Mouse (Mus musculus): ENCODE measurements around the gene Gfpt1. TPM values are rescaled to one million over a fixed set of nuclear protein-coding genes. Genes with fewer than 3 reads are reported as not detected.
A peak's percentile ranks its signal among the peaks of the same experiment; 100 is the strongest.

Gfpt1 gene
- polyA plus RNA-seq, 1 experiment: 10.5 TPM

DNA sequence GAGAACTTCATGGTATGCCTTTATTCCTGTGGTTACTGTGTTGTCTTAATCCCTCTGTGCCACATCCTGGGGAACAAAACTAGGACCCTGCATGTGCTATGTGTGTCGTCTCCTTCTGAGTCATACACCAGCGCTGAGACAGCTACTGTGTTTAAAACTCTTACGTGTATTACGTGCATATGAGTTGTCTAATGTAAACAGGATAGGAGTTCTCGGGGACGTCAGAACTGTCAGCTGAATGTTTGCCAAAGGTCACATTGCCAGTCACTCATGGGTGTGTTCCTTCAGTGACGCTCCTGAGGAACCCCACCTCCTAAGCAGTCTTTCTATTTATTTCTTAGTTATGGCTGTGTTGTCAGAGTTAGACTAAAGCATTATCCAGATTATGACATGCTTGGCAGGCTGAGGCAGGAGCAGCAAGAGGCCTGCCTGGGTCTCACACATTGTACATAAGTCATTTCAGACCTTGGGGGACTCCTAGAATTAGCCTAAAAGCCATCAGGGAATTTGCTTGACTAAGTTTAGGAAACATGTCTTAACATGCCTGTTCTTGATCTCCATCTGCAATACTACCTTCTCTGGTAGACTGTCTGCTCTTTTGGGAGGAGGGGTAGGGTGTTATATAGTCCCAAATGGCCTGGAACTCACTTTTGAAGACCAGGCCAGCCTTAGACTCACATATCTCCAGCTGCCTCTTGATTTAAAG lies 26.7 kb downstream of the Gfpt1 start:
- no peaks in the 10 kb centered on the region for H3K27me3 ChIP-seq (ENCODE audit: control insufficient read depth, insufficient read depth, insufficient read length)
- H3ac ChIP-seq (ENCODE audit: control insufficient read depth, insufficient read length, low read depth): no peak overlapping the region
- H3K79me3 ChIP-seq (ENCODE audit: low read depth): no peaks in the 10 kb centered on the region
- no peak overlapping the region for H3K4me3 ChIP-seq (ENCODE audit: insufficient read depth, poor library complexity, severe bottlenecking)
- H3K36me3 ChIP-seq (ENCODE audit: control insufficient read depth, insufficient read depth): peaks cover 85% of the 10 kb centered on the region
- TF ChIP-seq FOSL1 (IDR thresholded peaks at IDR 0.05; ENCODE audit: insufficient read depth, low read length, poor library complexity, severe bottlenecking): no peak
- TF ChIP-seq MYOD1 (IDR thresholded peaks at IDR 0.05; ENCODE audit: control insufficient read depth, insufficient read length, low read depth): no peak
- TF ChIP-seq MAX (IDR thresholded peaks at IDR 0.05): no peak
- TF ChIP-seq CEBPB (IDR thresholded peaks at IDR 0.05; ENCODE audit: low read depth): no peak
- TF ChIP-seq MYOG (IDR thresholded peaks at IDR 0.05; ENCODE audit: control insufficient read depth, extremely low read depth, insufficient read length): no peak
- TF ChIP-seq CTCF (IDR thresholded peaks at IDR 0.05; ENCODE audit: control insufficient read depth, insufficient read depth, insufficient read length): no peak
- TF ChIP-seq USF1 (IDR thresholded peaks at IDR 0.05; ENCODE audit: low read depth): no peak
- H3K79me2 ChIP-seq (ENCODE audit: control insufficient read depth, insufficient read depth): no peaks in the 10 kb centered on the region

DNA sequence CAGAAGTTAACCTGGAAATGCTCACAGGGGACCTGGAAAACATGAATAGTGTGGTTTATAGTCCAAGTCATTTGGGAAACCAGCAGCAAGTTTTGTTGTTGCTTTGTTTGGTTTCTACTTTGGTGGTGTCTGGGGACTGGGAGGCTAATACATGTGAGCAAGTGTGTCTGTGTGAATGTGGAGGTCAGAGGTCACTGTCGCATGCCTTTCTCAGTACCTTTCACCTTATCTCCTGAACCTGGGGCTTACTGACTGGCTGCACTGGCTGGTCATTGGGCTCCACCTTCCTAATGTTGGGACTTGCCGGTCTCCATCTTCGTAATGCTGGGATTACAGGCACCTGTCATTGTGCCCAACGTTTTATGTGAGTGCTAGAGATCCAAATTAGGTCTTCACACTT lies 28.0 kb downstream of the Gfpt1 start:
- no peaks in the 10 kb centered on the region for H3K79me2 ChIP-seq (ENCODE audit: control insufficient read depth, insufficient read depth)
- peaks cover 77% of the 10 kb centered on the region for H3K36me3 ChIP-seq (ENCODE audit: control insufficient read depth, insufficient read depth)
- no peak overlapping the region for H3K4me3 ChIP-seq (ENCODE audit: insufficient read depth, poor library complexity, severe bottlenecking)
- TF ChIP-seq MAX (IDR thresholded peaks at IDR 0.05) (no peak), USF1 (IDR thresholded peaks at IDR 0.05; ENCODE audit: low read depth) (no peak), MYOG (IDR thresholded peaks at IDR 0.05; ENCODE audit: control insufficient read depth, extremely low read depth, insufficient read length) (no peak), MYOD1 (IDR thresholded peaks at IDR 0.05; ENCODE audit: control insufficient read depth, insufficient read length, low read depth) (no peak), CTCF (IDR thresholded peaks at IDR 0.05; ENCODE audit: control insufficient read depth, insufficient read depth, insufficient read length) (no peak), FOSL1 (IDR thresholded peaks at IDR 0.05; ENCODE audit: insufficient read depth, low read length, poor library complexity, severe bottlenecking) (no peak), CEBPB (IDR thresholded peaks at IDR 0.05; ENCODE audit: low read depth) (no peak)
- H3ac ChIP-seq (ENCODE audit: control insufficient read depth, insufficient read length, low read depth): no peak overlapping the region
- H3K27me3 ChIP-seq (ENCODE audit: control insufficient read depth, insufficient read depth, insufficient read length): no peaks in the 10 kb centered on the region
- H3K79me3 ChIP-seq (ENCODE audit: low read depth): no peaks in the 10 kb centered on the region

- Histone ChIP-seq H3K79me3 (ENCODE audit: low read depth) (no peaks in the 10 kb centered on the region), H3K36me3 (ENCODE audit: control insufficient read depth, insufficient read depth) (peaks cover 77% of the 10 kb centered on the region), H3K79me2 (ENCODE audit: control insufficient read depth, insufficient read depth) (no peaks in the 10 kb centered on the region), H3ac (ENCODE audit: control insufficient read depth, insufficient read length, low read depth) (no peak overlapping the region), H3K4me3 (ENCODE audit: insufficient read depth, poor library complexity, severe bottlenecking) (no peak overlapping the region), H3K27me3 (ENCODE audit: control insufficient read depth, insufficient read depth, insufficient read length) (no peaks in the 10 kb centered on the region)
- TF ChIP-seq CTCF (IDR thresholded peaks at IDR 0.05; ENCODE audit: control insufficient read depth, insufficient read depth, insufficient read length): no peak
- TF ChIP-seq FOSL1 (IDR thresholded peaks at IDR 0.05; ENCODE audit: insufficient read depth, low read length, poor library complexity, severe bottlenecking): no peak
Measured at GRCm38 (mm10) chr6:87072759-87073158, 30.1 kb downstream of the Gfpt1 start.

GRCm38 (mm10) chr6:87075092-87075685 lies 32.5 kb downstream of the Gfpt1 start:
- Histone ChIP-seq H3ac (ENCODE audit: control insufficient read depth, insufficient read length, low read depth) (no peak overlapping the region), H3K36me3 (ENCODE audit: control insufficient read depth, insufficient read depth) (peaks cover 65% of the 10 kb centered on the region), H3K4me3 (ENCODE audit: insufficient read depth, poor library complexity, severe bottlenecking) (no peak overlapping the region), H3K27me3 (ENCODE audit: control insufficient read depth, insufficient read depth, insufficient read length) (no peaks in the 10 kb centered on the region), H3K79me2 (ENCODE audit: control insufficient read depth, insufficient read depth) (no peaks in the 10 kb centered on the region), H3K79me3 (ENCODE audit: low read depth) (no peaks in the 10 kb centered on the region)
- peak; percentile 71 for TF ChIP-seq MYOD1 (IDR thresholded peaks at IDR 0.05; ENCODE audit: control insufficient read depth, insufficient read length, low read depth)
- no peak for TF ChIP-seq MYOG (IDR thresholded peaks at IDR 0.05; ENCODE audit: control insufficient read depth, extremely low read depth, insufficient read length)
- TF ChIP-seq CTCF (IDR thresholded peaks at IDR 0.05; ENCODE audit: control insufficient read depth, insufficient read depth, insufficient read length): no peak

DNA sequence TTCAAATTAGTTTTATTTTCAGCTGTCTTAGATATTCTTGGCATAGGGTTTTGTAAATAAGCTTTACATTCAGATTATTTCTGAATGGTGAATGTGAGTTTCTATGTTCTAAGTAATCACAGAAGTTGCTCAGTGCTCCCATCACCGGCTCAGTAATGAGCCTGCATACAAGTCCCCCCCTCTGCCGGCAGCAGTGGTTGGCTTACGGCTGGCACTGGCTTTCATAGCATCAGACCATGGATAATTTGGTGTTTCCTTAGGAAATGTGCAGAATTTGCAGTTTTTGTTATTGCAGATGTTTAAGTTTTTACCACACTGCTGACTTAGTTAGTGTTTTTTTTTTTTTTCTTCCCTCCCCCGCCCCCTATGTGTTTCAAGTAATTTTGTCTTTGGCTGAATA lies 36.8 kb downstream of the Gfpt1 start:
- H3K79me2 ChIP-seq (ENCODE audit: control insufficient read depth, insufficient read depth): no peaks in the 10 kb centered on the region
- H3ac ChIP-seq (ENCODE audit: control insufficient read depth, insufficient read length, low read depth): no peak overlapping the region
- no peaks in the 10 kb centered on the region for H3K79me3 ChIP-seq (ENCODE audit: low read depth)
- H3K4me3 ChIP-seq (ENCODE audit: insufficient read depth, poor library complexity, severe bottlenecking): no peak overlapping the region
- TF ChIP-seq MYOG (IDR thresholded peaks at IDR 0.05; ENCODE audit: control insufficient read depth, extremely low read depth, insufficient read length) (no peak), MYOD1 (IDR thresholded peaks at IDR 0.05; ENCODE audit: control insufficient read depth, insufficient read length, low read depth) (no peak), CTCF (IDR thresholded peaks at IDR 0.05; ENCODE audit: control insufficient read depth, insufficient read depth, insufficient read length) (no peak), CEBPB (IDR thresholded peaks at IDR 0.05; ENCODE audit: low read depth) (no peak), MAX (IDR thresholded peaks at IDR 0.05) (no peak)
- H3K27me3 ChIP-seq (ENCODE audit: control insufficient read depth, insufficient read depth, insufficient read length): no peaks in the 10 kb centered on the region
- H3K36me3 ChIP-seq (ENCODE audit: control insufficient read depth, insufficient read depth): peaks cover 52% of the 10 kb centered on the region

DNA sequence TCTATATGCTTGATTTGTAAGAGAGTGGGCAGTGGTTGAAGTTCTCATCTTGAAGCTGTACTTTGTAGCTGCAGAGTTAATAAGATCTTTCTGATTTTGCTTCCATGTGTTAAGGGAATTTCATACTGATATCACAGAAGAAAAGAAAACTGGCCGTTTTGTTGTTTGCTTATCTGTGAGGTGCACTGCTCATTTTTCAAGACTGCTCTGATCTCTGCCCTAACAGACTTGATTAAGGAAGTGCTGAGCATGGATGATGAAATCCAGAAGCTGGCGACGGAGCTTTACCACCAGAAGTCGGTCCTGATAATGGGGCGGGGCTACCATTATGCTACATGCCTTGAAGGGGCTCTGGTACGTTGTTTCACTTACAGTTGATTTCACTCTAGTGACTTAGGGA lies 42.4 kb downstream of the Gfpt1 start:
- H3K27me3 ChIP-seq (ENCODE audit: control insufficient read depth, insufficient read depth, insufficient read length): no peaks in the 10 kb centered on the region
- H3K79me2 ChIP-seq (ENCODE audit: control insufficient read depth, insufficient read depth): no peaks in the 10 kb centered on the region
- H3K4me3 ChIP-seq (ENCODE audit: insufficient read depth, poor library complexity, severe bottlenecking): no peak overlapping the region
- no peaks in the 10 kb centered on the region for H3K79me3 ChIP-seq (ENCODE audit: low read depth)
- H3ac ChIP-seq (ENCODE audit: control insufficient read depth, insufficient read length, low read depth): no peak overlapping the region
- peaks cover 79% of the 10 kb centered on the region for H3K36me3 ChIP-seq (ENCODE audit: control insufficient read depth, insufficient read depth)
- no peak for TF ChIP-seq MAX (IDR thresholded peaks at IDR 0.05)
- TF ChIP-seq CTCF (IDR thresholded peaks at IDR 0.05; ENCODE audit: control insufficient read depth, insufficient read depth, insufficient read length): no peak
- TF ChIP-seq MYOD1 (IDR thresholded peaks at IDR 0.05; ENCODE audit: control insufficient read depth, insufficient read length, low read depth): no peak
- no peak for TF ChIP-seq MYOG (IDR thresholded peaks at IDR 0.05; ENCODE audit: control insufficient read depth, extremely low read depth, insufficient read length)
- no peak for TF ChIP-seq FOSL1 (IDR thresholded peaks at IDR 0.05; ENCODE audit: insufficient read depth, low read length, poor library complexity, severe bottlenecking)
- no peak for TF ChIP-seq USF1 (IDR thresholded peaks at IDR 0.05; ENCODE audit: low read depth)
- TF ChIP-seq CEBPB (IDR thresholded peaks at IDR 0.05; ENCODE audit: low read depth): no peak

Measured in C2C12 (cell line).